Mouse (Mus musculus): ENCODE results near the gene Itih1.

Itih1 gene

GRCm38 (mm10) chr14:30943038-30943437 is at the start of gene Itih1:
Gene Itih1 (minus strand): TSS chr14:30943289.
- no peak for DNase-seq (ENCODE audit: low spot score in 2 of 2)

- no peak for DNase-seq (ENCODE audit: low spot score in 2 of 2)
Observed at GRCm38 (mm10) chr14:30976222-30976621, 33.1 kb upstream of the Itih1 start.

- DNase-seq (ENCODE audit: low spot score in 2 of 2) = peak; percentile 24 to 42
Observed at GRCm38 (mm10) chr14:30974204-30974603, 31.1 kb upstream of the Itih1 start.

GRCm38 (mm10) chr14:30960366-30960765 is 17.3 kb upstream of the Itih1 start:
- DNase-seq (ENCODE audit: low spot score in 2 of 2) = no peak

GRCm38 (mm10) chr14:30959031-30959430 is 15.9 kb upstream of the Itih1 start:
- no peak for DNase-seq (ENCODE audit: low spot score in 2 of 2)

- DNase-seq (ENCODE audit: low spot score in 2 of 2) = no peak
Observed at GRCm38 (mm10) chr14:30958517-30958916, 15.4 kb upstream of the Itih1 start.

- peak; percentile 90 to 96 for DNase-seq (ENCODE audit: low spot score in 2 of 2)
Observed at GRCm38 (mm10) chr14:30951154-30951825, 8.2 kb upstream of the Itih1 start, which contains the start of gene Nek4. Gene Nek4 (plus strand): TSS chr14:30951377.

- no peak for DNase-seq (ENCODE audit: low spot score in 2 of 2)
Observed at GRCm38 (mm10) chr14:30949986-30950385, 6.9 kb upstream of the Itih1 start.

- no peak for DNase-seq (ENCODE audit: low spot score in 2 of 2)
Observed at GRCm38 (mm10) chr14:30944745-30945144, 1.7 kb upstream of the Itih1 start.

- DNase-seq (ENCODE audit: low spot score in 2 of 2) = peak; percentile 58 to 68
Observed at GRCm38 (mm10) chr14:30943860-30944674, 978 bp upstream of the Itih1 start.

- no peak for DNase-seq (ENCODE audit: low spot score in 2 of 2)
Observed at GRCm38 (mm10) chr14:30942254-30942653, 835 bp downstream of the Itih1 start.

GRCm38 (mm10) chr14:30933351-30933750 is 9.7 kb downstream of the Itih1 start:
- DNase-seq (ENCODE audit: low spot score in 2 of 2) = no peak

- no peak for DNase-seq (ENCODE audit: low spot score in 2 of 2)
Observed at GRCm38 (mm10) chr14:30930386-30930785, 12.7 kb downstream of the Itih1 start.

- no peak for DNase-seq (ENCODE audit: low spot score in 2 of 2)
Observed at GRCm38 (mm10) chr14:30925492-30925891, 17.6 kb downstream of the Itih1 start.

- DNase-seq (ENCODE audit: low spot score in 2 of 2) = no peak
Observed at GRCm38 (mm10) chr14:30923375-30924105, 19.5 kb downstream of the Itih1 start, which contains the start of gene Itih3. Gene Itih3 (minus strand): TSS chr14:30923760.

- no peak for DNase-seq (ENCODE audit: low spot score in 2 of 2)
Observed at GRCm38 (mm10) chr14:30922053-30922670, 20.9 kb downstream of the Itih1 start.

- no peak for DNase-seq (ENCODE audit: low spot score in 2 of 2)
Observed at GRCm38 (mm10) chr14:30916516-30916915, 26.6 kb downstream of the Itih1 start.

GRCm38 (mm10) chr14:30913404-30913803 is 29.7 kb downstream of the Itih1 start:
- no peak for DNase-seq (ENCODE audit: low spot score in 2 of 2)

- DNase-seq (ENCODE audit: low spot score in 2 of 2) = no peak
Observed at GRCm38 (mm10) chr14:30912641-30913040, 30.4 kb downstream of the Itih1 start.

- DNase-seq (ENCODE audit: low spot score in 2 of 2) = no peak
Observed at GRCm38 (mm10) chr14:30911141-30911540, 31.9 kb downstream of the Itih1 start.

- no peak for DNase-seq (ENCODE audit: low spot score in 2 of 2)
Observed at GRCm38 (mm10) chr14:30907814-30908265, 35.2 kb downstream of the Itih1 start.

- DNase-seq (ENCODE audit: low spot score in 2 of 2) = no peak
Observed at GRCm38 (mm10) chr14:30906001-30906400, 37.1 kb downstream of the Itih1 start.

All from urinary bladder, postnatal 36 days (tissue).